Mouse (Mus musculus) frontal cortex, adult (tissue): Measurements from ENCODE around the gene Stat4.

Experiments used
- ATAC-seq: cut with Nextera tagmentation; 2 replicates; pipeline ENCODE4 v1.9.2; 2017; ENCODE audit warnings: mild to moderate bottlenecking, moderate library complexity, mixed read lengths; ENCODE audit not compliant: low TSS enrichment

Gene Stat4

DNA sequence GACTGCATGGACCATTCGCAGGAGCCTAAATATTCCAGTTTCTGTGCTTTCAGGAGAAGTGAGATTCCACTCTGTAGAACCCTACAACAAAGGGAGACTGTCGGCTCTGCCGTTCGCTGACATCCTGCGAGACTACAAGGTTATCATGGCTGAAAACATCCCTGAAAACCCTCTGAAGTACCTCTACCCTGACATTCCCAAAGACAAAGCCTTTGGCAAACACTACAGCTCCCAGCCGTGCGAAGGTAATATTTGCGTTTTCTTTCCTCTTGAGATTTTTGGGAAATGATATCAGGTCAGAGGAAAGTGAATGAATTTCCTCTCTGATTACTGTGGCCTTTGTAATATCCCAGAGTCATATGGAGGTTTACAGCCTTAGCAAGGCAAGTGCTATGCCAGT, 115.8 kb downstream of the Stat4 start:
- ATAC-seq, result no peak

DNA sequence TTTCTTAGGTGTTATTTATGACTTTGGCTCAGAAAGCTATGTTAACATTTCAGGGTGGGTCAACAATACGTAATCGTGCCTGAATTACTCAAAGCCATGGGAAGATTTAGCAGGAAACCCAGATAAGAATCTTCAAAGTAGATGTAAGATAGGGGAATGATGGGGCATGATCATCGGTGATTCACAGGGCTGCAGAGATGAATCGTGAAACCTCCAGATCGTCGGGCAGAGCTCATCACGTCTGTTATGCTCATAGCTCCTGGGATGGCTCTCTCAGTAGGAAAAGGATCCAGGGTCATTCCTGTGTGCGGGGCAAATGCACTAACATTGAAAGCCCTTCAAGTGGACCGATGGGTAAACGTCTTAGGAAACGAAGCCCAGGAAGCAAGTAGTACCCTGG, 120.3 kb downstream of the Stat4 start:
- no peak for ATAC-seq

DNA sequence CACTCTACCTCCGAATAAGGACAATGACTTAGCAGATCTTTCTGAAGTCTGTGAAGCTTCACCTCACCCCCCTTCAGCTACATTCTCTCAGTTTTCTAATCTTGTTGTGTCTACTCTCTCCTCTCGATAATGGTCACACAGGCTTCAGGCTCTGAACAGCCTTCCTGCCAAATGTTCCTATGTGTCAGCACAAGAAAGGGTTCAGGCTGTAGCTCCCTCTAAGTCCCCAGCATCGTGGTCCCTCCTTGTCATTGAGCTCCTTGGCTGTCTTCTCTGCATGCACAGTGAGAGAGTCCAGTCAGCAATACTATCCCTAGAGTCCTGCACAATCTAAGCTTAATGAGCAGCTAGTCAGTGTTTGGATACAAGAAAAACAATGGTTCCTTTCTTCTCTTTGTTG, 124.3 kb downstream of the Stat4 start:
- ATAC-seq, result no peak

DNA sequence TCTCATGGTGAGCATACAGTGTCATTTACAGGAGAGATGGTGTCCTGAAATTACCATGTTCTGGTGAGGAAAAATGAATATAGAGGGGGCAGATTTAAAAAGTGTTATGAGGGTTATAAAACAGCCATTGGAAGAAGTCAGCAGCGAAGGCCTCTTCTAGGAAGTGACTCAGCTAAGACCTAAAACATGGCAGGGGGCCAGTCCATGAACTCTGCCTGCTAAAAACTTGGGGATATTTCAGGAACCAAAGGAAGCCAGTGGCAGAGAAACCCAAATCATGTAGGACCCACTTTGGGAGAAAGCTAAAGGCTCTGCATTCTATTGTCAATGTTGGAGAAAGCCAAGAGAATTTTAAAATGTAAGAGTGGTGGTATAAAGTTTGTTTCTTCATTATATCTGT, 125.4 kb downstream of the Stat4 start:
- no peak for ATAC-seq

DNA sequence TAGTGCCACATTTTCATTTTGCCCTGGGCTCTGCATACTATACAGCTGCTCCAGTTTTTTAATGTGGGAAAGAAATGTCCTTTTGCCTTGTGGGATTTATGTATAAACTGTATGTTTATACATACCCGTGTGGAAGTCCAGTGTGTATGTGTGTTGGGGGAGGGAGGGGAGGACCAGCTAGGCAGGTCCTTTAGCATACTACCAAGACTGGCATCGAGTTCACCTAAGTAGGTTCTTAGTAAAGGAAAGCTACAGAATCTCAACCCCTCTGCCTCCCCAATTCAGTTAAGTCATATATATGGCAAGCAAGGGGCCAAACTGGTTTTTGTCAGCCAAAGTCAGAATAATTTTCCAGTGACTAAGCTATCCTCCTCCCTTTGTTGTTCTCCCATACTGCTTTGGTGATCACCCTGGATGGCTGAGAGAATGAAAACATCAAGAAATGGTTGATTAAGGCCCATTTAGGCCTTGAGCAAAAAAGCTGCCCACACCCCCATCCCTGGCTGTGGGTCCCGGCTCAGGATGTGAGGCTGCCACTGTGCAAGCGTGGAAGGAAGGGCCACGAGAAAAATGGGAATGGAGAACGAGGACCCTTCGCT, 126.2 kb downstream of the Stat4 start:
- peak; percentile 2; the same call in 1 of the 2 replicates for ATAC-seq

DNA sequence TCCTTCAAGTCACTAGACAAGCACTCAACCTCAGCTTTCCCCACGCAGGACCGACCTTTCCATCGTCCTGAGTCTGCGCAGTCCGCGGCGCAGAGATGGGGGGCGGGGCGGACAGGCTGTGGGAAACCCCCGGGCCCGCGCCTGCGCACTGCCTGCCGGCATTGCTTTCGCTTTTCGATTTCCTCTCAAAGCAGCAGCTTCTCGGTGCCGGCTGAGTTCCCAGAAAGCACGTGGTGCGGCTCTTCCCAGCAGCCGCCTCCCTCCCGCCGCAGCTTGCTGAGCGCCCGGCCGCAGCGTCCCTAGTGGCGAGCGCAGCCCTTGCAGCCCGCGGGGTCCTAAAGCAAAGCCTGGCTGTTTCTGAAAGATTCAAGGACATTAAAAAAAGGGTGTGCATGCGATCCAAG, 126.7 kb downstream of the Stat4 start:
- peak; percentile 97 for ATAC-seq

DNA sequence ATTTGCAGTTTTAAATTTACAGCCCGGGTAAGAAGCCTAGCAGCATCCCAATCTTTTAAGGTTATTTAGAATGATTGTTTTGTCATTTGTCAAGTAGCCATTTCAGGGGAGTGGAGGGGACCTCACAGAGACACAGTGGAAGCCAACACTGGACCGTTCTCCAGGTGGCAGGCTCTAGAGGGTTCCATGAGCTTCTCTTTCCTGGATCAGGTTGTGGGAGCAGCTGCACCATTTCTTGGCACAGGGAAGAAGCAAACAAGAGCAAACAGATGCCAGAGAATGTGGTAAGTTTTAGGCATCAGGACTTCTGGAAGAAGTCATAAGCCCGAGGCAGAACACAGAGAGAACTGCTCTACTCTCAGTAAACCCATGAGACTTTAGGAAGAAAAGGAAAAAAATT, 129.5 kb downstream of the Stat4 start:
- no peak for ATAC-seq

DNA sequence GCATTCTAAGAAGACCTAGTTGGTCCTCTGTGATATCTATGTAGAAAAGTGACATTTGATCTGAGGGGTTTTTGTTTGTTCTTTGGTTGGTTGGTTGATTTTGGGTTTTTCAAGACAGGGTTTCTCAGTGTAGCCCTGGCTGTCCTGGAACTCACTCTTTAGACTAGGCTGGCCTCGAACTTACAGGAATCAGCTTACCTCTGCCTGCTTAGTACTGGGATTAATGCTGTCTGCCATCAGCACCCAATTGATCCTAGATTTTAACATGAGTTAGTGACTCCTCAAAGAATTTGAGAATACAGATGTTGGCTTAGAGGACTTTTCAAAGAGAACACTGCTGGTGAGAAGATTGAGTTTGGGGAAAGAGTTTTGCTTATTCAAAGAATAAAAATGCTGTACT, 130.8 kb downstream of the Stat4 start:
- no peak for ATAC-seq

DNA sequence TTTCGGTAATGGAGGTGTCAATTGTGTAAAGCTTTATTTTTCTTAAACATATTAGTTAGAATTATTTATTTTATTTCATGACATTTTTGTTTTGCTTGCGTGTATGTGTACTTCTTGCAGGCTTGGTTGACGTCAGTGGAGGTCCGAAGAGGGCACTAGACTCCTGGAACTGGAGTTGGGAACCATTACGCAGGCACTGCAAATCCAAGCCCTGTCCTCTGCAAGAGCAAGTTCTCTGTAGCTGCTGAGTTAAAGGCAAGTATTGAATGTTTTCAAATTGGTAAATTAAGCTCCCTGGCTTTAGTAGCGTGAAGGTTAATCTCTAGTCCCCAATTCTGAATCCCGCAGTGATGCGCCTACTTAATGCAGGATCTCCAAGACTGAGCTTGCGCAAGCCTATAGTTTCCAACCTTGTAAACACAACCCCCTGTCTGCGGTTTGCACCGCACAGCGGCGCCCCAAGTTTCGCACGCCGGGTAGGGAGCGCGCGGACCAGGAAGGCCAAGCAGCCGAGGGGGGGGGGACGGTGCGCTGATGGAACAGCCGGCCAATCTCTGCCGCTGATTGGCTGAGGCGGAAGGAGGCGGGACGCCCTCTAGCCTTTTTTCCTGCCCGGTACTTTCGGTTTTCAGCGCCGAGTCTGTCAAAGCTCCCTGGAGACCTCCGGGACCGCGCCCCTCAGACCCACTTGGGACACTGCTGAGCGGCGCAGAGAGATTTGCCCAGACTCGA, 132.1 kb downstream of the Stat4 start, which contains the start of gene Stat1:
Gene Stat1, plus strand, starts transcription at position 581 of the 732 bp plus-strand sequence.
- ATAC-seq, result peak; percentile 95

DNA sequence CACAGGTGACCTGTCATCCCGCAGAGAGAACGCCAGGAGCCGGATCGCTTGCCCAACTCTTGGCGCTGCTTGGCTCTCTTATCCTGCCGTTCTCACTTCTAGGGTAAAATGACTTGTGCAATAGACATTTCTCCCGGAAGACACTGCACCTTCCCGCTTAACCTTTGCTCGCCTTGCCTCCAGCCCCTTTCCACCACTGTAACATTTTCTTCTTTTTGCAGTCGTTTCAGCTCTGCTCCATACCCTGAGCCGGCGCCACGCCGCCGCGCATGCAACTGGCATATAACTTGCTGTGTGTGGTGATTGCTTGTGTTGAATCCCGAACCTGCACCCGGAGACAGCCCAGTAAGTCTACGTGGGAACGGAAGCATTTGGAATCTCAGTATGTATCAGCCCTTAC, 132.7 kb downstream of the Stat4 start:
- peak; percentile 53 for ATAC-seq

DNA sequence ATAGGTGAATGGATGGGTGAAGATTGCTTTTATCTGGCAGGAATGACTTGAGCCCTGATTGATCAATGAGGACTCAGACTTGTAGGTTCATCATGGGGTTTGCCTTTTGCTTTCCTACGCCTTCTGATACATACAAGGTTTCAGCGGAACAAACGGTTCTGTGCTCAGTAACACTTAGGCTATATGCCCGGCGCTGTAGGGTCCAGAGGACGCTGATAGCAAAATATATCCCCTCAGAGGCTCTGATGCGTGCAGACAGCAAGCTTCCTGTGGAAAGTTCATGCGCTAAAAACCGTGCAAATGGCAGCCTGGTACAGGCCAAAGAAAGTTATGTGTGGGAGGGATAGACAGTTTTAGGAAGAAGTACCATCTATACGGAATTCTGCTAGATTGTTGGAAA, 133.2 kb downstream of the Stat4 start:
- ATAC-seq, result no peak

DNA sequence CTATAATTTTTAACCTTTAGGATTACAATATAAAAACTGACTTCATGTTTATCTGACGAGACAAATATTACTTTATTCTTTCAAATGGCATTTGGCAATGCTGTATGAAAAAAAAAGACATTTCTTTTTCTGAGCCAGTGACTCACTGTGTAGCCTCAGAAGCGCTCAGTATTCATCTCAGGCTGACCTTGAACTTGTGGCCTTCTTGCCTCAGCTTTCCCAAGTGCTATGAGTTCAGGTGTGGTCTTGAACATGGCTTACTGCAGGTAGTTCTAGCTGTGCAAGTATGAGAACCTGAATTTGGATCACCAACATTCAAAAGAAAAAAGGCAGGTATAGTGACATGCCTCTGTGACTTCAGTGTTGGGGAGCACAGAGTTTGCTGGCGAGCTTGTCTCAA, 134.1 kb downstream of the Stat4 start:
- ATAC-seq, result no peak

DNA sequence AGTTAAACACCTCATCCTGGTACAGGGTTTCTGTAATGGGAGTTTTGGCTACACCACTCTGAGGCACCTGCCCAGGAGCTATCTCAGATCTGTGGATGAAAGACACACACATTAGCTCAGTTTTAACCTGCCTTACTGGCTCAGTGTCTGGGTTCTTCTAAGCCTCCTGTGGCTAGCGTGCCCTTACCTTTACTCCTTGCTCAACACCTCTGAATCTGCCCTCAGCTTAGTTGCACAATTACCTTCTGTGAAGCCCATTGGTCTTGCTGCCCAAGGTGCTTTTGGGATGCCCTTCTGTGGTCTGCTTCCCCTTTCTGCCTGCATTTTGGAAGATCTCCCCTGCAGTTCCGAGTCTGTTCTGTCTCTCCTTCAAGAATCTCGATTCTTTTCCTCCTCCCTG, 137.9 kb downstream of the Stat4 start:
- ATAC-seq, result no peak

DNA sequence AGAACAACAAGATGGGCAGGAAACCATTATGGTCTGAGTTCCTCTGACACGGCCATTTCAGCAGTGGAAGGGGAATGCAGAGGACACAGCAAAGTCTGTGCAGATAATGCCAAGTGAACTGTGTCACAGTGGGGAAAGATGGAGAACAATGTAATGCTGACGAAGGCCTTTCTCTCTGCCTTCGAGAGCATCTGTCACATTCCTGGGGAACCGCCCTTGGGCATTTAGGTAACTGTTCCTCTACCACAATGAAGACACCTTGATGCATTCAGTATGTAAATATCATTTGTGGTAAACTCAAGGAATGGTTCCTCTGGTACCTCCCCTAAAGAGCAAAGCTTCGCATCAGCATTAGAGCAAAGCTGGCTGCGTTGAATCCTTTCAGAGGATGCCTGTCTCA, 140.4 kb downstream of the Stat4 start:
- no peak for ATAC-seq

DNA sequence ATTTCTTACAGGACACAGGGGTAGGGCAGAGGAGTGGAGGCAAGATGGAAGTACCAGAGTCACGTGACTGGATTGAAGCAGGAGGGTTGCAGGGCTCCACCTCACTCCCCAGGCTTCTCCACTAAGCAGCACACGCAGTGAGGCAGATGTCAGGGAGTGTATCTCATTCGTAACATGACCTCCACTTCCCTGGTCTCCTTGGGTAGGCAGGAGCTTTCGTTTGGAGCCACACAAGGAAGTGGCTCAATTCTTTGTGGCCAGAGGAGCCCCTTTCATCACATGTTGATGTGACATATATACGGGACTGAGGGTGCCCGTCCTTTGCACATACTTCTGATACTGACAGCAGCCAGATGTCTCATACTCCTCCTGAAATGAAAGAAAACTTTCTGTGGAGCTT, 142.8 kb downstream of the Stat4 start:
- no peak for ATAC-seq

DNA sequence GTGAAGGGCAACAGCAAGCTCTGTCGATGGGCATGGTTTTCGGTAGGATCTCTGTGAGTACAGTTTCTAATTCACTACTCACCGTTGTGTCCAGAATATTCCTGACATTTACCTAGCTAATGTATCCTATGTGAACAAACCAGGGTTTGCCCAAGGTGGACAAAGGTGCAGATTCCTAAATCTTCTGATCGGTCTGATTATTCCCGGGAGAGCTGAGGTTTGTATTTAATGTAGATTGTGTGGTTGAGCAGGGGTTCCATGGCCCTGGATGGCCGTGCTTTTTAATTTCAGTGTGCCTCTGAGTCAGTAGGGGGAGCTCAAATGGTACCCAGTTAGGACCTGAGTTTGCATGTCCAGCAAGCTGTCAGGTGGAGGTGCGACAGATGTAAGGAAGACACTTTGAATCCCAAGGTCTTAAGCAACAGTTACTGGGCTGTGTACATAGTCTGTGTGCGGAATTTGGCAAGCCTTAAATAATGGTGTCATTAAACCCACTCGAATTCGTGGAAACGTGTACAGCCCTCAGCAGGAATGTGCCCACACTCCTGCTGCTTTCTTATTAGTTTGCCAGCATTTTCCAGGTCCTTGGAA, 144.9 kb downstream of the Stat4 start:
- ATAC-seq, result peak; percentile 83

DNA sequence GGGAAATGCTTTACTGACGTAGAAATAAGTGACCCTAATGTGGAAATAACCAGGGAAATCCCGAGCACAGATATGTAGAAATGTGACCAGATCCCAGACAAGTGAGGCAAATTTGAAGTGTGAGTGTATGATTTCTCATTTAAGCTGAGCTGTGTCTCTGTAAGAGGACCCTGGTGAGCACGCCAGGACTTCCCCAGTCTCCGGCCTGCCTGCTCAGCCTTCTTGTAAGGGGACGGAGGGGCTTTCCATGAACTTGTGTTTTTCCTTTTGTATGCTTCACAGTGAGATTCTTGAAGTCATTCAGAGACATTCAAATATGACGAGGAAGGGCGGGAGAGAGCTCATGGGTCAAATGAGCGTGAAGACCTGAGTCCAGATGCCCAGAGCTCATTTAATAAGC, 146.3 kb downstream of the Stat4 start:
- ATAC-seq, result no peak

DNA sequence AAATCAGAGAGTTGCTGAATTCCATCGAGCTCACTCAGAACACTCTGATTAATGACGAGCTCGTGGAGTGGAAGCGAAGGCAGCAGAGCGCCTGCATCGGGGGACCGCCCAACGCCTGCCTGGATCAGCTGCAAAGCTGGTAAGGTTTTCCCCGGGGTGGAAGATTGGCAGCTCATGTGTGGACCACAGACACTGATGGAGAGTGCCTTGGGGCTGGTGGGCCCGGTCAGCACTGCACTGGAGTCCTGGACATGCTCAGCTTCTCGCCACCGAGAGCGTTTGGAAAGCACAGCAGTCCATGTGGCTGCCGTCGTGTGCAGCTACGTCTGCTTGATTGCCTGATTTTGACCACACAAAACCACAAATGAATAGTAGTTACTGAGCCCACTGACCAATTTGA, 150.3 kb downstream of the Stat4 start:
- ATAC-seq, result no peak

DNA sequence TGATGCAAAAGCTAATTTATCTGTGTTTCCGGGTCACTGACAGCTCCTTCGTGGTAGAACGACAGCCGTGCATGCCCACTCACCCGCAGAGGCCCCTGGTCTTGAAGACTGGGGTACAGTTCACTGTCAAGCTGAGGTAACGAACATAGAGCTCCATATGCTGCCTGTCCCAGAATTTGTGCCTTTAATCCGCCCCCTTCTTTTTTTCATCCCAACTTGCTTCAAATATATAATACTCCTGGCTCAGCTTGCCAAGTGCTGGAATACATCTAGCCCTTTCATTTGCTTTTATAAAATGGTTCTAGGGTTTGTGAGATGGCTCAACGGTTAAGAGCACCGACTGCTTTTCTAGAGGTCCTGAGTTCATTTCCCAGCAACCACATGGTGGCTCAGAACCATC, 153.6 kb downstream of the Stat4 start:
- ATAC-seq, result peak; percentile 81

DNA sequence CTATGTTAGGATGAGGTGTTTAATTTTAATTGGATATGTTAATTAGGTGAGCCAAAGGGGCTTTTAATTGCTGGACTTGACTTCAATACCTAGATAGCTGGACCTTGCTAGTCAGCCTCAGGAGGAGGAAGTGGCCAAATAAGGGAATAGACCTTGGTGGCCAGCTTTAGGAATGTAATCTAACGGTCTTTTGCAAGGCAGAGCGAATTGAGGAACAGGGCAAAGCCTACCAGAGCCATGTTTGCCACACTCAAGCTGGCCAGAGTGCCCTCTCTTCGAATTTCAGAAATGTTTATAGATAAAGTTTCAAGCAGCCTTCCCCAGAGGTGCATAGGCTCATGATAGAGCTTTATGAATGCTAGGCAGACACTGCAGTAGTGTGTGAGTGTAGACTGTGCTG, 154.5 kb downstream of the Stat4 start:
- ATAC-seq, result no peak

DNA sequence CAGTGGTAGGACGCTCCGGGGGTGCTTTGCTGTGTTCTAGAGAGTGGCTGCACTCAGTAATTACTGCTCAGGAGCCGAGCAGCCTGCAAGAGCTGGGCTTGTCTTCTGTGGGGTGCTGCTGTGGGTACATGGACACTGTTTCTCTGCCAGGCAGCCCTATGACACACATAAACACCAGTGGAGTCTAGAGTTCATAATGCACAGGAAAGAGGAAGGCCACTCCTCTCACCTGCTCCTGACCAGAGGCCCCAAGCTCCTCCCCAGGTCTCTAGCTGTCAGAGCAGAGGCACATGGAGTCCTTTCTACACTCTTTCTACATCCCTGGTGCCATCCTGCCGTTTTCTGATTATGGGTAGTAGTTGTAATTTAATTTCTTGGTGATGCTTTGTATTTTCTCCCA, 155.2 kb downstream of the Stat4 start:
- no peak for ATAC-seq

DNA sequence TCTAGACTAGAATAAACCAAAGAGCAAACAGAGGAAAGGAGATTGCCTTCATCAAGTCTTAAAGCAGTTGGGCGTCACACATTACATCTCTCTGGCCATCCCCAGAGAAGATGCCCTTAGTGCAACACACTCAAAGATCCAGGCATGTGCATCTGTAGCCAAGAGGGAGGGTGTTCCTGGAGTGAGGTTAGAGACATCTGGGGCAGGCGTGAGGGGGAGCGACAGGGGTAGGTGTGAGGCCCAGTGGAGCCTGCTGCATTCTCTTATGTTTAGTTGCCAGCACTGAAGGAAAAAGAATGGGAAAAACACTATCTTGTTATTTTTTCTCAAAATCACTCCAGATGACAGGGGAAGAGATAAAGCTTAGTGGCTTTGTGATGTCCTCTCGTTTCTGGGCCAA, 156.2 kb downstream of the Stat4 start:
- ATAC-seq, result no peak

DNA sequence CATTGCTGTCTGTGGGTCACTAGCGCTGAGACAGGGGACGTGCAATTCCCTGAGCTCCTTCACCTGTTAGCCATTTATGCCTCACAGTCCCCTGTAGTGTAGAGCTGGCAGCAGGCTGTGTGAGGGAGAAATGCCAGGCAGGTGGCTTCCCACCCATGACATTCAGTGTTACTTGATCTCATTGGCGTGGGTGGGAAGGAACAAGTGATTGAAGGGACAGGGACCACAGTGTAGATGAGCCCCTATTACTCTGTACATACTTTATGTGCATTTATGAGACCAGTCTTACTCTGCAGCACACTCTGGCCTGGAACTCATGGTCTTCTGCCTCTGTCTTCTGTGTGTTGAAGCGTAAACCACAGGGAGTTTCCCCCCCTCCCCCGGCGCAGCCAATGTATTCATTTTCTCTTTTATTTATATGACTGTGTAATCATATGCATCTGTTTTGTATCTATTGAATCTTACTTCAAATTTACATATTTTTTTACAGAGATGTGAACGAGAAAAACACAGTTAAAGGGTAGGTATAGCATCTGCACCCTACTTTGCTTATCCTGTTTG, 156.7 kb downstream of the Stat4 start:
- ATAC-seq, result no peak
